Mouse (Mus musculus): ENCODE results near the gene Slc5a4b. TPM values are rescaled to one million over a fixed set of nuclear protein-coding genes. Genes with fewer than 3 reads are reported as not detected.

Gene Slc5a4b
- total RNA-seq, 2 experiments from 2014 or later = not detected

- no peak for DNase-seq (ENCODE audit: low spot score)
- intact Hi-C loops (cut with DNase I) = no loop called here
Measured at GRCm38 (mm10) chr10:76046754-76047153, 64.0 kb downstream of the Slc5a4b start.

- DNase-seq (ENCODE audit: low spot score) = no peak
- intact Hi-C loops (cut with DNase I) = no loop called here
Measured at GRCm38 (mm10) chr10:76045343-76045742, 65.4 kb downstream of the Slc5a4b start.

GRCm38 (mm10) chr10:76036962-76037361, 73.8 kb downstream of the Slc5a4b start:
- no peak for DNase-seq (ENCODE audit: low spot score)
- intact Hi-C loops (cut with DNase I) = no loop called here

- intact Hi-C loops (cut with DNase I) = no loop called here
- DNase-seq (ENCODE audit: low spot score) = no peak
Measured at GRCm38 (mm10) chr10:76035277-76035676, 75.5 kb downstream of the Slc5a4b start.

- DNase-seq (ENCODE audit: low spot score) = no peak
- intact Hi-C loops (cut with DNase I) = no loop called here
Measured at GRCm38 (mm10) chr10:76034001-76034600, 76.7 kb downstream of the Slc5a4b start.

- no peak for DNase-seq (ENCODE audit: low spot score)
- intact Hi-C loops (cut with DNase I) = no loop called here
Measured at GRCm38 (mm10) chr10:76033119-76033455, 77.7 kb downstream of the Slc5a4b start.

- intact Hi-C loops (cut with DNase I) = no loop called here
- peak; percentile 85 for DNase-seq (ENCODE audit: low spot score)
Measured at GRCm38 (mm10) chr10:76032402-76033118, 78.2 kb downstream of the Slc5a4b start, which contains the start of gene Zfp280b. Gene Zfp280b, plus strand, starts transcription at chr10:76032650.

- no peak for DNase-seq (ENCODE audit: low spot score)
- intact Hi-C loops (cut with DNase I) = no loop called here
Measured at GRCm38 (mm10) chr10:76031511-76032401, 79.0 kb downstream of the Slc5a4b start.

GRCm38 (mm10) chr10:76030496-76030895, 80.3 kb downstream of the Slc5a4b start:
- intact Hi-C loops (cut with DNase I) = no loop called here
- no peak for DNase-seq (ENCODE audit: low spot score)

- intact Hi-C loops (cut with DNase I) = no loop called here
- DNase-seq (ENCODE audit: low spot score) = no peak
Measured at GRCm38 (mm10) chr10:76029276-76029675, 81.5 kb downstream of the Slc5a4b start.

- intact Hi-C loops (cut with DNase I) = no loop called here
- DNase-seq (ENCODE audit: low spot score) = no peak
Measured at GRCm38 (mm10) chr10:76028396-76028795, 82.4 kb downstream of the Slc5a4b start.

GRCm38 (mm10) chr10:76028016-76028366, 82.8 kb downstream of the Slc5a4b start:
- DNase-seq (ENCODE audit: low spot score) = no peak
- intact Hi-C loops (cut with DNase I) = no loop called here

GRCm38 (mm10) chr10:76027127-76028015, 83.4 kb downstream of the Slc5a4b start:
- no peak for DNase-seq (ENCODE audit: low spot score)
- intact Hi-C loops (cut with DNase I) = no loop called here

GRCm38 (mm10) chr10:76025470-76026190, 85.1 kb downstream of the Slc5a4b start:
- DNase-seq (ENCODE audit: low spot score) = no peak
- intact Hi-C loops (cut with DNase I) = no loop called here

- DNase-seq (ENCODE audit: low spot score) = no peak
- intact Hi-C loops (cut with DNase I) = no loop called here
Measured at GRCm38 (mm10) chr10:76023921-76024320, 86.8 kb downstream of the Slc5a4b start.

GRCm38 (mm10) chr10:76021728-76022127, 89.0 kb downstream of the Slc5a4b start:
- DNase-seq (ENCODE audit: low spot score) = no peak
- intact Hi-C loops (cut with DNase I) = no loop called here

GRCm38 (mm10) chr10:76016886-76017285, 93.9 kb downstream of the Slc5a4b start:
- intact Hi-C loops (cut with DNase I) = no loop called here
- no peak for DNase-seq (ENCODE audit: low spot score)

- intact Hi-C loops (cut with DNase I) = no loop called here
- no peak for DNase-seq (ENCODE audit: low spot score)
Measured at GRCm38 (mm10) chr10:76012922-76013321, 97.8 kb downstream of the Slc5a4b start.

GRCm38 (mm10) chr10:76009812-76010211, 100.9 kb downstream of the Slc5a4b start:
- intact Hi-C loops (cut with DNase I) = no loop called here
- DNase-seq (ENCODE audit: low spot score) = no peak
